Mouse (Mus musculus): ENCODE results near the gene Zfp526. TPM values are rescaled to one million over a fixed set of nuclear protein-coding genes. Genes with fewer than 3 reads are reported as not detected.
A peak's percentile ranks its signal among the peaks of the same experiment; 100 is the strongest.

Zfp526 gene
- total RNA-seq, 2 experiments from 2014 or later: 8.0 to 9.1 TPM

DNA sequence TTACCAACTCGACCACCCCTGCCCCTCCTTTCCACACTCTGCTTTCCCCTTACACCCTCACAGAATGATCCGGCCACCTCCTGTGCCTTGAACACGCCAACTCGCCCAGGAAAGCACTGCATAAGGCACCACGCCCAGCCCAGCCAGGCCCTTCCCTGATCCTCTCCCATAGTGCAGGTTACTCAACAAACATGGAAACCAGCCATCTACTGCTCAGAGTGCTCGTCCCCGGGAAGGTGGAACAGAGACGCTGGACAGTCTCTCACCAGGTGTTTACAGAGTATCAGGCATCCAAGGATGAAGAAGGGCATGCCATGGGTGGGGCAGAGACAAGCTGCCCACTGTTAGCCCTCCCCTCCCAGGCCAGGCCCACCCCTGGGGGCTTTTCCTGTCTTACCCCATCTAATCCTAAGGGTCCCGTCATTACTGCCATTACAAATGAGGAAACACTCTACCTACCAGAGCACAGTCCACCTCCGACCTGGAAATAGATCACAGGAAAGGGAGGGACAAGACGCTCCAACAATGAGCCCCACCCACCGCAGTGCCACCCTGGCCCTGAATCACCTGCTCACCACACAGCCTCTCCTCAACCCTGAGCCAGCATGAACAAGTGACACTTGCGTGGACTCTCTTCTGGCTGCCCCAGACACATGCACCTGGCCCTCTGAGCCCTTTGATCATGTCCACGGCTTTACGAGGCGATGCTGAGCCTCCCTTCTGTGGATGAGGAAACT is 15.0 kb upstream of the Zfp526 start:
- intact Hi-C loops (cut with DNase I): loop anchor here (10.0 kb wide), 1 partner anchor 321 kb away; the partner anchor contains the start of gene Rps19
- DNase-seq (ENCODE audit: low spot score): no peak

DNA sequence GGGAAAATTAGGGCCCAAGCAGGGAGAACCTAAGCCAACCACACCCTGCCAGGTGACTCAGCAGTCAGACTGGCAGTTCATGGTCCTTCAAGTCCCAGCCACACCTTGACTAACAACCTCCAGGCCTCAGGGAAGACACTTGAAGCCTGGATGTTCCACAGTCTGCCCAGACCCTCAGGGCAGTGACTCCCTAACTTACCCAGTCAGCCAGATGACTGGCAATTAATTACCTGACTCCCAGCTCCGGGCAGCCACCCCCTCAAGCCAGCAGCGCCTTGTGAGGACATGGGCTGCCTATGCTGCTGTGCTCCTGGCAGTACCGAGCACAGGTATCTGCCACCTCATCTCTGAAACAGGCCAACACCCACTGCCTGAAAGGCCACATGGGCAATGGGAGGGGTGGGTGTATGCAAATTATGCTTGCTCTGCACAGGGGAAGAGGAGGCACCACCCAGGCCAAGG is 12.0 kb upstream of the Zfp526 start:
- no peak for DNase-seq (ENCODE audit: low spot score)
- intact Hi-C loops (cut with DNase I): loop anchor here (10.0 kb wide), 1 partner anchor 324 kb away; the partner anchor contains the start of gene Rps19

DNA sequence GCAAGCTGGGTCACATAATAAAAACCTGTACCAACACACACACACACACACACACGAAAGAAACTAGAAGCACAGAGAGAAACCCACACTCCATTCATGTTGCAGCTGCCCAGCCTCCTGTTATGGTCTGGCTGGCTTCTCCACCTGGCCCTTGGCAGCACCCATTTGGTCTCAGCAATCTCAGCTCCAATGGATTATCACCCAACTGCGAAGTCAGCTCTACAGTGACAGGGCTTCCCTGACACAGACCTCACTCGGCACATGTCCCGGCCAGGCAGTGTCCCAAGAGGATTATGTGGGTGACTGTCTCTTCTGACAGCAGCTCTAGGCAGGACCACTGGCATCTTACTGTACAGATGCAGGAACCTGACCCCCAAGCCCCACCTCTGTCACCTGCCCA is 10.7 kb upstream of the Zfp526 start:
- intact Hi-C loops (cut with DNase I): no loop called here
- no peak for DNase-seq (ENCODE audit: low spot score)

DNA sequence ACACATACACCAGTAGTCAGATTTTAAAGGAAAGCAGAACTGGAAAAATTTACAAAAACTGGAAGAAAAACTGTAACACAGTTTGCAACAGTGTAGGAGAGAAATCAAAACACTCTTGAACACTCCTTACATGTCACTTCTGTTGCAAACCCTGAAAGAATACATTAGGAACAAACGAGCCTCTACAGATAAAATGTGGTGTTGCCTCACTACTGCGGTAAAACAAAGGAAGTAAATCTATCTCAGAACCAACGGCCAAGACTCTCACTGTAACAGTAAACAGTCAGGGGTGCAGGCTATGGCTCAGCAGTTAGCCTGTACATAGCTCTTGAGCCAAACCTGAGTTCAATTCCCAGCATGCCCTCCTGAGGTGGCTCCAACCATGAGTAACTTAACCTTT is 8.1 kb upstream of the Zfp526 start:
- intact Hi-C loops (cut with DNase I): no loop called here

DNA sequence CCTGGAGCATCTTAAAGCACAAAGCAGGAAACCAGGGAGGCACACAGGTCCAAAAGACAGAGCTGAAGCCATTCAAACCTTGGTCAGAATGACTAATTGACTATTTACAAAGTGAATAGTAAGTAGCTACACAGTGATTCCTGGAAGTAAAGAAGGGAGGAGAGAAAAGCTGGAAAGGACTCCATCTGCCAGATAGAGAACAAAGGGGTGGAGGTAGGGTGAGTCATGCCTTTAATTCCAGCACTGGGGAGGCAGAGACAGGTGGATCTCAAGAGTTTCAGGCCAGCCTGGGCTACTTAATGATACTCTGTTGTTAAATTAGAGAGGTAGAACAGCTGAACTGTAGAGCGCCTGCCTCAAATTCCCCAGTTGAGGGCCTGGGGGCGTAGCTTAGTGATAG is 7.1 kb upstream of the Zfp526 start:
- intact Hi-C loops (cut with DNase I): no loop called here
- DNase-seq (ENCODE audit: low spot score): no peak

More for the DNA sequence above, 8.1 kb upstream of the Zfp526 start:
- no peak for DNase-seq (ENCODE audit: low spot score)

DNA sequence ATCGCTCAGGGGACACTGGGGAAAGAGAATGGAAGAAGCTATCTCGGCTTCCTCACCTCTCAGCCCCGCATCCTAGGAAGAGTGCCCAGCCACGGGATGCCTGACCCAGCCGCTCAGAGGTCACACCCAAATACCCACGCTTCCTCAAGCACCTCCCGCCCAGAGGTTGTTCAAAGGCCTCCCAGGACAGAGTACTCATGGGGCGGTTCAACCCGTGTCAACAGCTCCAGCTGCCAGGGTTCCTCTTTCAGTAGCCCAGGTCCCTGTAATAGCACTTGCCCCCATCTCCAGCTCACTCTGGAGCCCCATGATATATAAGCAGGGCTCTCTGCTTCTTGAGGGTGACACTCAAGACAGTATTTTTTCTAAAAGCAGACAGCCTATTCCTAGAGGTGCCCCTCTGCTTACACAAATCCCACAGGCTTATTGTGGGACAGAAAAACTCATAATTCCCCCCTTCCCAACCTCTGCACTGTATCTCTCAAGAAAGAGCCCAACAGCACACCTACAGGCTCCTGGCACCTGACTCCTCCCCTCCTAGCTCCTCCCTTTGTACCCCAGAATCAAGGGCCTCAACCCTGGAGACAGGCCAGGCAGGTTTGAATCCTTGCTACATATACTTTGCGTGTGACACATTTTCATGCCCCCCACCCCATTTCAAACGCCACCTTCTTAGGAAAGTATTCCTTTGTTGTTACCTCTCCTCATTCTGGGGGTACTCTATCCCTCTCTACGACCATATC is 3.4 kb upstream of the Zfp526 start:
- intact Hi-C loops (cut with DNase I): loop anchor here (5.0 kb wide), 1 partner anchor 99 kb away; the partner anchor contains the start of gene Megf8
- DNase-seq (ENCODE audit: low spot score): no peak

DNA sequence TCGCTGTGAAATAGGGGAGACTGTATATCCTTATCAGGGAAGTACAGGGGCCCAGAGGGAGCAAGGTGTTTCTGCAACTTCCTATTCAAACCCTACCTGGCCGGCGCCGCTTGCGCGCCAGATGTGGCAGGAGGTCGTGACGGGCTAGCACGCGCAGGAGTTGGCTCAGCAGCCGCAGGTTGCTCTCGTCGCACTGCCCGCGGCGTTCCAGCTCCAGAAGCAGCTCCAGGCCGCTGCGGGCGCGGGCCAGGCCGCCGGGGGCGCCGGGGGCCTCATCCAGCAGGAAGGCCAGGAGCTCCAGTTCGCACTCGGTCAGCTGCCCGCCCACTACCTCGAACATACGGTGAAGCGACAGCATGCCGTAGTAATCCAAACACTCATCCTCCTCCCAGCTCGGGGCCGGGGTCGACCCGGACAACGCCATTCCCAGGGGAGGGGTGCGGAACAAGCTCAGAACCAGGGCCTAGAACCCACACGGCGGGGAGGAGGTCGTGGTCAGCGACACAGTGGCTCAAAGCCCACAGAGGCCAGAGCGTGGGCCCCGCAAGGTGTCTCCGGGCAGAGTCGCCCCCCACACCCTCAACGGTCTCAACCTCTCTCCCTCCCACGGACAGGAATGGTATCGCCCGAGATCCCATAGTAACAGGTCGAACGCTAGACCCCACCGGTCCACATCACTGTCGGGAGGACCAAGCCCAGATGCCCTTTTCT is 2.4 kb upstream of the Zfp526 start:
- no peak for DNase-seq (ENCODE audit: low spot score)
- intact Hi-C loops (cut with DNase I): loop anchor here (5.0 kb wide), 1 partner anchor 98 kb away; the partner anchor contains the start of gene Megf8

DNA sequence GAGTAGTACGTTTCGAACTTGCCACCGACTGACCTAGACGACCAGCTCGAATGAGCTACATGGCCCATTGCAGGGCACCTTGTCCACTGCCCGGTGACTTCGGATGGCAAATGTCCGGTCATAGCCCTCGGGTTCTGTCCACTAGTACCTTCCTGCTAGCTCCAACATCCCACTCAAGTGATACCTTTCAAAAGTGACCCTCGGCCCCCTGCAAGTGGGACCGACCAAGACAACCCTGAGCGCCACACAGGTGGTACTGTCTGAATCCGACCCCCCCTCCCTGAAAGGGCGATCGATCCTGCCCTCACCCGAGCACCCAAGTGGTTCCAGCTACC is 1.8 kb upstream of the Zfp526 start:
- intact Hi-C loops (cut with DNase I): loop anchor here (5.0 kb wide), 1 partner anchor 98 kb away; the partner anchor contains the start of gene Megf8
- no peak for DNase-seq (ENCODE audit: low spot score)

DNA sequence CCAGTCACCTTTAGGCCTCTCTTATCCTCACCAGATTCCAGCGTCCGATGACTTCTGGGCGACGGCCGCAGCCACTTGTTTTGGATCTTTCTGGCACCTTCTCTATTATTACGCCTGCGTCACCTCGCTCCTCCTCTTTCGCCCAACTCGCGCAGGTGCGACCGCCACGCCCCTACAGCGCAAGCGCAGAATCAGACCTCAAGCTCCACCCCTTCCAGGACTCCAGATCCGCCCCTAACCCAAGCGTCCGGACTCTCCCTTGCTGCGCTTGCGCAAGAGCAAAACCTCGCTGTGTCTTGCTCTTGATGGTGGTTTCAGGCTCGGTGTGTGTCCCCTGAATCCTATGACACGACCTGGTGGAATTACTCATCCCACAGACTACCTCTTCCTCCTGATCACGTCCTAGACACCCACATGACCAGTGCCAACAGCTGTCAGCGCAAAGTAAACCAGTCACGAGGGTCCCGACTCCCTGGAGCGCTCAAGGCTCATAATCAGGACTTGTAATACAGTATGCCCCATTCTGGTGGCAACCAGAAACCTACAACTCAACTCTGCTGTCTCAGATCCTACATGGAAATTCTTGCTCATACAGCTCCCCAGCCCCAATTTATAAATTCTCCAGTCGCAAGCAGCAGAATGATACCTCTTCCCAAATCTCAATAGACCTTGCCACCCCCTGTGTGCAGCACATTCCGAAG is 1.3 kb upstream of the Zfp526 start:
- intact Hi-C loops (cut with DNase I): loop anchor here (5.0 kb wide), 1 partner anchor 97 kb away; the partner anchor contains the start of gene Megf8
- DNase-seq (ENCODE audit: low spot score): peak; percentile 92

DNA sequence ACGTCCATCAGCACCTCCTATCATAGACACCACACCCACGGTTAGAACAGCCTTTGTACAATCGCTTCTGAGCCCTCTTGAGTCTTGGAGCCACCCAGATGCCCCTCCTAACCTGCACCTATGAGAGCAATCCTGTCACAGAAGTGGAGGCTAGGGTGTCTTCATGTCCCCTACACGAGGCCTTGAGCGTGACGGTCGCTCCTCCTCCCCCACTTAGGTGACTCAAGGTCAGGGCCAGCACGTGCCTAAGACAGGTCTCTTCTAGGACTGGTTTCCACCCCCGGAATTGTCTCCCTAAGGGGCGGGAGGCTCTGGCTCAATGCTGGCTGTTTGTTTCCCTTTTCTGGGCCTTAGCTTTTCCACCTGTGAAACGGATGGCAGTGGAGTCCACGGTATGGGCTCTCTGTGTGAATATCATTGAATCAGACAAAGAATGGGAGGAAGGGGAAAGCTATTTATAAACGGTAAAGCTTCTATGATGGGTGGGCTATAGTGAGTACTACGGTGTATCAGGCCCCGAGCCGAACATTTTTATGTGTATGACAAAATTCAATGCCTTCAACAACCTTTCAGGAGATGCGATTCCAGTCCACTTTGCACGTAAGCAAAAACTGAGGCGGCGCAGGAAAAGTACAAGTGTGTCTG is 646 bp upstream of the Zfp526 start, which contains the start of gene Dedd2:
Dedd2 (minus strand) TSS at position 159 of the 645 bp plus-strand sequence.
- intact Hi-C loops (cut with DNase I): no loop called here
- no peak for DNase-seq (ENCODE audit: low spot score)

DNA sequence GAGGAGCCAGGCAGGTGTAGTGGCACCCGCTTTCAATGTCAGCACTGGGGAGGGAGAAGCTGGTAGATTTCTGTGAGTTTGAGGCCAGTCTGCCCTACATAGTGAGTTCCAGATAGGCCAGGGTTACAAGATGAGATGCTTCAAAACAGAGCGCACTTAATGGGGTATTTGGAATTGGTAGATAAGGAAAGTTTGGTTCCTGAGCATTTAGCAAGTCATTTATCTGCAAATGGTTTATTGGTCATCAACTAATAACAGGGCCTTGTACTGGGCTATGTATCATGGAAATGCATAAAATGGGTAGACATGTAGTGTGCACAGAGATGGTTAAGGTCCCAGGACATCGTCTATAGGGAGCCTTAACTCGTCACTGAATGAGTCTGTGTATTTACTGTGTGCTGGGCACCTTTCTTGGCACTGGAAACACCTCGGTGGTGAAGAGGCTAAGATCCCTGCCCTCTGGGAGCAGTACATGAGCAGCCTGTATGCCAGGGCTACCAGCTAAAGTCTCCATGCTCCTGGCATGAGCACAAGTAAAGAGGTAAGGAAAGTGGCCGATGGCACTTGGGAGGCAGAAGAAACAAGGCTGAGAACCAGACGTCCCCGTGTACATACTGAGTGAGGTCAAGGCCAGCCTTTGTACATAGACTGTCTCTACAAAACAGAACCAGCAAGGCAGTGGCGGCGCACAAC is 1.2 kb downstream of the Zfp526 start:
- intact Hi-C loops (cut with DNase I): loop anchor here (2.0 kb wide), 1 partner anchor 14 kb away; the partner anchor contains the start of gene Gsk3a

DNA sequence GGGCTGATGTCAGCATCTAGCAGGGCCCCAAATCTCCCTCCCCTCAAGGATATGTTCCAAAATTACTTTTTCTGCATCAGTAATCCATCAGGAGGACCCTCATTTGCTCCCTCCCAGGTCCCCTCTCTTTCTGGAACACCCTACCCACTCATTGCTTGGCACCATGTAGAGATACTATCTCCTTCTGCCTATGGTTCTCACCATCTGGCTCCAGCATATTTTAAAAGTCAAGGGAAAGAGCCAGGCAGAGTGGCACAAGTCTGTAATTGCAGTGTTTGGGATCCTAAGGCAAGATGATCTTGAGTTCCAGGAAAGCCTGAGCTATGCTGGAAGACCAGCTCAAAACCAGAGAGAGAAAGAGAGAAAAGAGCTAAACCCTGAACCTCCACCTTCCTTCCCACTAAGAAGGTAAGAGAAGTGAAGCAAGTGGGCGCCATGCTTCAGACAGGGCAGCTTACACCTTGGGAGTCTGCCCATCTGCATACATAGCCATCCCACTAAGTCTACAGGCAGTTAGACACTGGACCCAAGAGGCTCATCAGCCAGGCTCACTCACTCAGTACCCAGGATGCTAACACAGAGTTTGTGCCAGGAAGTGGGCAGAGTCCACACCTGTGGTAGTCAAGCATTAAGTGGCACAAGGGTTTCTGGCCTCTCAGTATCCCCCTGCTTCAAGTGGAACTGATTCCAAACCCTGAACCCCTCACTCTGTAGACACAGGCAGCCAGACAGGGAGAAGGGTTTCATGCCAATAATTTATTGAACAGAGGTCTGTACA is 6.5 kb downstream of the Zfp526 start:
- intact Hi-C loops (cut with DNase I): no loop called here
- no peak for DNase-seq (ENCODE audit: low spot score)

More for the DNA sequence above, 1.2 kb downstream of the Zfp526 start:
- no peak for DNase-seq (ENCODE audit: low spot score)

DNA sequence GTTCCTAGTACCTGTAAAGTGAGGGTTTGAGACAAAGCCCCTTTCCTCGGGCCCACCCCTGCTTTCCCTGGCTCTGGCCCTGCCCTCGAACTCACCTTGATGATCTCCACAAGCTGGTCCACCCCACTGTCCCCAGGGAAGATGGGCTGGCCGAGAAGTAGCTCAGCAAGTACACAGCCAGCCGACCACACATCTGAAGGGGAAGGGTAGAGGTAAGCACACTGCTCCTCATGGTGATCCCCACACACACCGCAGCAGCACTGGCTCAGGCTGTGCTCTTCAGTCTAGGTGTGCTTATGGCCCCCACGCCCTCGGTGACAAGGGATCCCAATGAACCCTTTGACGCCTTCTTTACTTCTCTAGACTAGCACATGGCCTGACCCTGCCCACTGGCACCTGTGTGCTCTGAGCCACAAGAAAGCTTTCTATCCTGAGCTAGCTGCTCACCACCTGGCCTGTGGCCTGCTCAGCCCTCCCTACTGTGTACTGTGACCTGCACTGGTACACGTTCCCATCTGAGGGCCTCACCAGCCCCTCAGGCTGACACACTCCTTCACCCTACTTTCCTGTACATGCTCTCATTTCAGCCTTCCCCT is 9.6 kb downstream of the Zfp526 start:
- no peak for DNase-seq (ENCODE audit: low spot score)
- intact Hi-C loops (cut with DNase I): no loop called here

DNA sequence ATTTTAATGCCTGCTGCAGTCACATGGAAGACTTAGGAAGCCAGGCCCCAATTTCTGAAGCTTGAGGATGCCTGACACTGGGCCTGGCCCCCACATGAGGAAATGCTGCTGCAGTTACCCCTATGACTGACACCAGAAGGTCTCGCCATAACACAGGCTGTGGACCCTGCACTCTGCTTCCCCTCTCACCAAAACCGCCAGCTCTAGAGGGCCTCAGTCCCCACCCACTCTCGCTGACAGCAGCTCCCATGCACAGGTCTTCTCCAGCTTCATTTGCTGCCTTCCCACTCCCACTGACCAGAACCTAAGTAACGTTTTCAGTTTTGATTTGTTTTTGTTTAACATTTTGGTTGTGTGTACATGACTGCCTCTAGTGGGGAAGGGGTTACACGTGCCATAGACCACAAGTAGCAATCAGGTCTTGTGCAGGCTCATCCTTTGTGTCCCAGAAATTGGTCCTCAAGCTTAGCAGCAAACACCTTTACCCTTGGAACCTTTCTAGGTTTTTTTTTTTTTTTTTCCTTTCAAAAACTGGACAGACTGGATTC is 10.9 kb downstream of the Zfp526 start:
- DNase-seq (ENCODE audit: low spot score): no peak
- intact Hi-C loops (cut with DNase I): no loop called here

DNA sequence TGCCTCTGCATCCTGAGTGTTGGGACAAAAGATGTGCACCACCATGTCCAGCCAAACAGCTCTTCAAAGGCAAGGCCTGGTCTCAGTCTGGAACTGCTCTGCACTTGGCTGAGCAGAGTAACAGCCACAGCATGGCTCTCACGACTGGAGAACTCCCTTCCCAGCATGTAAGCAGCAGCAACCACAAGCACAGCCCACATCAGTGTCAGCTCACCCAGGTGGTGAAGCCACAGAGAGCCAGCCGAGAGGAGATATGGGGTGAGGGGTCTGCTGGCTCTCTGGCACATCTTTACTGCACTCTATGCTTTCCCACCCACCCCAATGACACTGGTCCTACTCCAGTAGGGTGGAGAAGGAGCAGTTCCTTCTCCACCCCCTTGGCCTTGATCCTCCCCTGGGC is 11.8 kb downstream of the Zfp526 start:
- intact Hi-C loops (cut with DNase I): no loop called here
- no peak for DNase-seq (ENCODE audit: low spot score)

DNA sequence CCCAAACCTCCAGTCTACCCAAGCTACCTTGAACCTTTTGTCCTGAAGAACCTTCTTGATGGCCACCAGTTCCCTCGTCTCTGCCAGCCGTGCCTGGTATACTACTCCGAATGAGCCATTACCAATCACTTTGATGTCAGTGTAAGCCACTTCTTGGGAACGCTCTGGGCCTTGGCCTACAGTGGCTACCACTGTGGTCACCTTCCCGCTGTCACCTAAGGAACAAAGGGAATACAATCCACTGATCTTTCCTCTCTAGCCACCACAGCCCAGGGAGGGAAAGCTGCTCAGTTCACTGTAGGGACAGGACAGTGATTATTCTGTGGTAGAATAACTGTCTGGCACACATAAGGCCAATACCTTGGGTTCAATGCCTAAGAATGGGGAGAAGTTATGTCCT is 14.3 kb downstream of the Zfp526 start:
- DNase-seq (ENCODE audit: low spot score): no peak
- intact Hi-C loops (cut with DNase I): no loop called here

Data from heart, postnatal 25 days (tissue).